Mouse (Mus musculus) liver, adult (tissue): ENCODE results near the gene Senp3.

Experiments used
- GATA4 ChIP-seq: IDR thresholded peaks from 2 replicates; pipeline ENCODE4 v1.6.1; 2014; ENCODE audit warnings: mild to moderate bottlenecking, low read length; ENCODE audit not compliant: insufficient replicate concordance

Gene Senp3

GRCm38 (mm10) chr11:69681314-69682208, at the start of gene Senp3:
Gene Senp3, minus strand, starts transcription at chr11:69682084.
- no peak; the same call in 1 of the 2 replicates for TF ChIP-seq GATA4

GRCm38 (mm10) chr11:69729063-69729462, 47.2 kb upstream of the Senp3 start:
- no peak for TF ChIP-seq GATA4

GRCm38 (mm10) chr11:69725951-69726350, 44.1 kb upstream of the Senp3 start:
- no peak for TF ChIP-seq GATA4

- no peak for TF ChIP-seq GATA4
Measured at GRCm38 (mm10) chr11:69723074-69723473, 41.2 kb upstream of the Senp3 start.

GRCm38 (mm10) chr11:69720852-69721251, 39.0 kb upstream of the Senp3 start:
- TF ChIP-seq GATA4 = no peak

GRCm38 (mm10) chr11:69719423-69719822, 37.5 kb upstream of the Senp3 start:
- no peak for TF ChIP-seq GATA4

GRCm38 (mm10) chr11:69718661-69719060, 36.8 kb upstream of the Senp3 start:
- TF ChIP-seq GATA4 = no peak

- no peak for TF ChIP-seq GATA4
Measured at GRCm38 (mm10) chr11:69716953-69717352, 35.1 kb upstream of the Senp3 start.

GRCm38 (mm10) chr11:69715929-69716328, 34.0 kb upstream of the Senp3 start:
- peak; percentile 99 for TF ChIP-seq GATA4

- TF ChIP-seq GATA4 = no peak
Measured at GRCm38 (mm10) chr11:69715482-69715881, 33.6 kb upstream of the Senp3 start.

GRCm38 (mm10) chr11:69714636-69715329, 32.9 kb upstream of the Senp3 start:
- no peak for TF ChIP-seq GATA4

- no peak for TF ChIP-seq GATA4
Measured at GRCm38 (mm10) chr11:69712954-69713672, 31.2 kb upstream of the Senp3 start.

- TF ChIP-seq GATA4 = no peak
Measured at GRCm38 (mm10) chr11:69711082-69711481, 29.2 kb upstream of the Senp3 start.

- no peak for TF ChIP-seq GATA4
Measured at GRCm38 (mm10) chr11:69710470-69710869, 28.6 kb upstream of the Senp3 start.

GRCm38 (mm10) chr11:69709554-69710446, 27.9 kb upstream of the Senp3 start:
- no peak for TF ChIP-seq GATA4

GRCm38 (mm10) chr11:69708614-69709265, 26.9 kb upstream of the Senp3 start:
- TF ChIP-seq GATA4 = no peak
